Comparison of ENCODE assay signal across 22 mouse cellular contexts in genomic region chr7:127927726-127928125, GRCm38 (mm10). TPM values are rescaled to one million over a fixed set of nuclear protein-coding genes. Genes with fewer than 3 reads are reported as not detected.
A peak's percentile ranks its signal among the peaks of the same experiment; 100 is the strongest.
DNase-seq lines count a peak whose midpoint lies in the region; ATAC-seq and TF ChIP-seq lines count a peak whose summit lies in the region.
"Had no signal": no experiment of that assay in that cellular context is flagged by ENCODE, and none has a peak within 500 bp of the region (broad histone marks: within the 10 kb centered on the region; RNA-seq: fewer than 3 reads in every experiment).

No protein-coding gene starts in this region.

- peak overlapping the region; percentile 49; the same call in 1 of the 2 replicates for H3K4me2 ChIP-seq in kidney, embryonic 14.5 days (replicated peaks; ENCODE audit: low read depth, low read length)
- H3K4me2 ChIP-seq in lung, postnatal 0 days (replicated peaks; ENCODE audit: low read depth, low read length): peak overlapping the region; percentile 63
- H3K4me2 ChIP-seq: heart, embryonic 15.5 days; neural tube, embryonic 13.5 days had no signal

- H3K27me3 ChIP-seq in kidney, embryonic 14.5 days (ENCODE audit: control insufficient read depth, insufficient read depth, low read length): no peaks in the 10 kb centered on the region
- H3K27me3 ChIP-seq in lung, postnatal 0 days (replicated peaks; ENCODE audit: insufficient read depth, low read length): no peaks in the 10 kb centered on the region

- peaks cover 36% of the 10 kb centered on the region for H3K36me3 ChIP-seq in kidney, embryonic 14.5 days (ENCODE audit: control insufficient read depth, insufficient read depth, low read length)
- 0 out of 2 replicates have a peak, but pooled peaks cover 12% of the 10 kb centered on the region for H3K36me3 ChIP-seq in lung, postnatal 0 days (ENCODE audit: insufficient read depth, low read length)

- peak; percentile 23 for DNase-seq in cerebellum, adult 9-11 months
- DNase-seq in kidney, postnatal 10 days: no peak
- DNase-seq in lung, postnatal 0 days (ENCODE audit: low spot score): no peak
- DNase-seq in lung, postnatal 10 days: no peak
- DNase-seq in embryo, embryonic 10.5 days (ENCODE audit: low spot score): no peak
- no peak for DNase-seq in right cerebral cortex, adult 2 months (ENCODE audit: low spot score in 2 of 2)
- DNase-seq: adrenal gland, postnatal 14 days; cerebellum, adult 11 months; cerebellum, postnatal 36 days; gastrocnemius, postnatal 36 days; midbrain, embryonic 14.5 days; right cerebral cortex, adult 18-20 months; thymus, adult 18-20 months had no signal

- H3K27ac ChIP-seq in kidney, embryonic 14.5 days (ENCODE audit: low read depth, low read length): no peak overlapping the region
- H3K27ac ChIP-seq in lung, postnatal 0 days (ENCODE audit: low read length): peak overlapping the region; percentile 95
- H3K27ac ChIP-seq: heart, embryonic 15.5 days; liver, embryonic 15.5 days; neural tube, embryonic 13.5 days had no signal

- peaks cover 32% of the 10 kb centered on the region for H3K4me1 ChIP-seq in kidney, embryonic 14.5 days (ENCODE audit: control insufficient read depth, insufficient read depth, low read length)
- peaks cover 4% of the 10 kb centered on the region; the same call in 1 of the 2 replicates for H3K4me1 ChIP-seq in lung, postnatal 0 days (ENCODE audit: insufficient read depth, low read depth, low read length)

- H3K4me3 ChIP-seq in kidney, embryonic 14.5 days (ENCODE audit: low read length): peak overlapping the region; percentile 49; the same call in 1 of the 2 replicates
- peak overlapping the region; percentile 53 for H3K4me3 ChIP-seq in lung, postnatal 0 days (ENCODE audit: low read depth, low read length)
- H3K4me3 ChIP-seq: erythroblast, embryonic 14.5 days; heart, embryonic 15.5 days; liver, embryonic 15.5 days; megakaryocyte, embryonic 14.5 days; neural tube, embryonic 13.5 days had no signal

- WGBS in kidney, embryonic 14.5 days: 76% methylated on average over 10 of the region's 11 CpGs
- 70% methylated on average over 11 of the region's 11 CpGs for WGBS in lung, postnatal 0 days

- H3K9me3 ChIP-seq in kidney, embryonic 14.5 days (ENCODE audit: control insufficient read depth, low read length): no peaks in the 10 kb centered on the region
- H3K9me3 ChIP-seq in lung, postnatal 0 days (ENCODE audit: low read length): no peaks in the 10 kb centered on the region
- H3K9me3 ChIP-seq: G1E; heart, embryonic 15.5 days; liver, embryonic 15.5 days; megakaryocyte, embryonic 14.5 days; neural tube, embryonic 13.5 days had no signal

- H3K9ac ChIP-seq in kidney, embryonic 14.5 days (ENCODE audit: low read depth, low read length): no peak overlapping the region
- peak overlapping the region; percentile 82 for H3K9ac ChIP-seq in lung, postnatal 0 days (replicated peaks; ENCODE audit: low read depth)
- H3K9ac ChIP-seq: heart, embryonic 15.5 days; liver, embryonic 15.5 days; neural tube, embryonic 13.5 days had no signal

- TF ChIP-seq CTCF in lung, postnatal 0 days (IDR thresholded peaks at IDR 0.05): no peak

- no peak for ATAC-seq in cerebellum, adult (ENCODE audit: insufficient number of reproducible peaks, low FRiP score, low TSS enrichment)
- no peak for ATAC-seq in kidney, embryonic 14.5 days (ENCODE audit: low FRiP score, low TSS enrichment)
- no peak for ATAC-seq in lung, postnatal 0 days
- ATAC-seq: forebrain, embryonic 16.5 days had no signal

- no peak for TF ChIP-seq EP300 in lung, postnatal 0 days (IDR thresholded peaks at IDR 0.05)

RNA-seq across cellular contexts. Expression of gene Prss8, which starts 2.2 kb away (rescaled TPM):
- 44.7 and 47.1 TPM in 2 replicates for polyA plus RNA-seq in kidney, embryonic 14.5 days (2014; fragmentation: Nextera tagmentation; extraction: Ambion mirVana)
- 141 and 152 TPM in 2 replicates for polyA plus RNA-seq in lung, postnatal 0 days (2015; fragmentation: Nextera tagmentation; extraction: Ambion mirVana)
- polyA plus RNA-seq: erythroblast, embryonic 14.5 days; G1E; midbrain, embryonic 14.5 days had no signal

RNA-seq across cellular contexts. Expression of gene Kat8, which starts 15.4 kb away (rescaled TPM):
- 37.2 and 48.9 TPM in 2 replicates for polyA plus RNA-seq in kidney, embryonic 14.5 days (2014; fragmentation: Nextera tagmentation; extraction: Ambion mirVana)
- 21.1 TPM in 2 replicates for polyA plus RNA-seq in lung, postnatal 0 days (2015; fragmentation: Nextera tagmentation; extraction: Ambion mirVana)

RNA-seq across cellular contexts. Expression of gene Prss36, which starts 18.8 kb away (rescaled TPM):
- 12.1 and 12.4 TPM in 2 replicates for polyA plus RNA-seq in kidney, embryonic 14.5 days (2014; fragmentation: Nextera tagmentation; extraction: Ambion mirVana)
- polyA plus RNA-seq in lung, postnatal 0 days (2015; fragmentation: Nextera tagmentation; extraction: Ambion mirVana): 9.2 and 10.0 TPM in 2 replicates

RNA-seq across cellular contexts. Expression of gene Bckdk, which starts 23.8 kb away (rescaled TPM):
- polyA plus RNA-seq in kidney, embryonic 14.5 days (2014; fragmentation: Nextera tagmentation; extraction: Ambion mirVana): 152 and 155 TPM in 2 replicates
- 74.4 and 81.2 TPM in 2 replicates for polyA plus RNA-seq in lung, postnatal 0 days (2015; fragmentation: Nextera tagmentation; extraction: Ambion mirVana)

RNA-seq across cellular contexts. Expression of gene Vkorc1, which starts 32.3 kb away (rescaled TPM):
- 125 and 156 TPM in 2 replicates for polyA plus RNA-seq in kidney, embryonic 14.5 days (2014; fragmentation: Nextera tagmentation; extraction: Ambion mirVana)
- polyA plus RNA-seq in lung, postnatal 0 days (2015; fragmentation: Nextera tagmentation; extraction: Ambion mirVana): 134 TPM in 2 replicates
